Comparison of ENCODE assay signal across 11 mouse cellular contexts in the genomic region with DNA sequence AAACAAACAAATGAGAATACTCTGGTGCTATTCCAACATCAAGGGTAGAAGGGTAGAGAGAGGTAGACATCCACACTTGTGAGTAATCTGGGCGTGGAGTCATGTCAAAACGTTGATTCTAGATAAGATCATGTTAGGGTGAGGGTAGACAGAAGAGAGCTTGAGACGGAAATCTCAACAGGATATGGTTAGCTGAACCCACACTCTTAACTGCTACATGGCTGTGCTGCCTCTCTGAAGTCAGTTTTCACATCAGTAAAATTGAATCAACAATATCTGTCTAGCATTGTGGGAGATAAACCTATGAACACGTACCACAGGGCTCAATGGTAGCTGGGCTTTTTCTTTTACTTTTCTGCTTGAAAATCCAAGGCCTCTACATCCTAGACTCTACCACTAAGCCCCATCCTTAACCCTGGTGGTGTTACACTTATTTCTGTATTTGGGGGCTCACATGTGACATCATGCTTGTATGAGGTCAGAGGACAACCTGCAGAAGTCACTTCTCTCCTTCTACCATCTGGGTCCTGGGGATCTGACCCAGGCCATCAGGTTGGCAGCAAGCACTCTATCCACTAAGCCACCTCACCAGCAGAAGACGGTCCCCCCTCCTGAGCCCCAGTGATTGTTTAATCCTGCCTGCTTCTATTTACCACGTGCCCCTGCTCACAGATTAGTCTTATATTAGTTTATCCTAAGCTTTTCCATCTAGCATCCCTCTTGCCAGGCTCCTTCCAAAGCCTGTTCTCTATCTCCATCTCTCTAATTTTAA. TPM values are rescaled to one million over a fixed set of nuclear protein-coding genes. Genes with fewer than 3 reads are reported as not detected.
DNase-seq lines count a peak whose midpoint lies in the region; ATAC-seq and TF ChIP-seq lines count a peak whose summit lies in the region.
"Had no signal": no experiment of that assay in that cellular context is flagged by ENCODE, and none has a peak within 500 bp of the region (broad histone marks: within the 10 kb centered on the region; RNA-seq: fewer than 3 reads in every experiment).

No protein-coding gene starts in this region.

- no peak for ATAC-seq in kidney, embryonic 16.5 days (ENCODE audit: low FRiP score, low TSS enrichment)
- no peak for ATAC-seq in forebrain, embryonic 12.5 days (ENCODE audit: low FRiP score)
- no peak for ATAC-seq in midbrain, embryonic 14.5 days (ENCODE audit: low FRiP score, low TSS enrichment)

- no peak for TF ChIP-seq CTCF in kidney, adult 2 months (conservative IDR thresholded peaks at IDR 0.05; ENCODE audit: insufficient read depth, insufficient read length, low read depth, low read length)

- no peak overlapping the region for H3K27ac ChIP-seq in kidney, embryonic 16.5 days (ENCODE audit: low read length)
- no peak overlapping the region for H3K27ac ChIP-seq in kidney, adult 2 months (ENCODE audit: insufficient read depth, low read depth, low read length)
- H3K27ac ChIP-seq in forebrain, embryonic 12.5 days, result no peak overlapping the region
- no peak overlapping the region for H3K27ac ChIP-seq in midbrain, embryonic 14.5 days (replicated peaks; ENCODE audit: low read depth, low read length)

- H3K4me1 ChIP-seq in kidney, embryonic 16.5 days (ENCODE audit: insufficient read depth, low read length), result peaks cover 16% of the 10 kb centered on the region
- H3K4me1 ChIP-seq in kidney, adult 2 months (ENCODE audit: control insufficient read depth, insufficient read depth, low read length), result peaks cover 4% of the 10 kb centered on the region
- peaks cover 10% of the 10 kb centered on the region for H3K4me1 ChIP-seq in forebrain, embryonic 12.5 days
- H3K4me1 ChIP-seq in midbrain, embryonic 14.5 days (ENCODE audit: control insufficient read depth, insufficient read depth, low read length), result peaks cover 7% of the 10 kb centered on the region

- H3K4me2 ChIP-seq in kidney, embryonic 16.5 days (replicated peaks; ENCODE audit: low read depth, low read length), result peak overlapping the region; percentile 61
- 0 out of 2 replicates have a peak overlapping the region, but pooled peaks have one; percentile 55 for H3K4me2 ChIP-seq in forebrain, embryonic 12.5 days
- H3K4me2 ChIP-seq in midbrain, embryonic 14.5 days (ENCODE audit: low read length), result peak overlapping the region; percentile 53

- H3K27me3 ChIP-seq in kidney, embryonic 16.5 days (ENCODE audit: insufficient read depth, low read length), result no peaks in the 10 kb centered on the region
- H3K27me3 ChIP-seq in kidney, adult 2 months (replicated peaks; ENCODE audit: control insufficient read depth, insufficient read depth, low read length), result no peaks in the 10 kb centered on the region
- H3K27me3 ChIP-seq in forebrain, embryonic 12.5 days, result 0 out of 2 replicates have a peak, but pooled peaks cover 7% of the 10 kb centered on the region
- no peaks in the 10 kb centered on the region for H3K27me3 ChIP-seq in midbrain, embryonic 14.5 days (ENCODE audit: control insufficient read depth, insufficient read depth, low read length)

- WGBS in kidney, embryonic 16.5 days, result 88% methylated on average over 6 of the region's 6 CpGs
- 85% methylated on average over 6 of the region's 6 CpGs for WGBS in kidney, adult 2 months
- 89% methylated on average over 6 of the region's 6 CpGs for WGBS in forebrain, embryonic 12.5 days
- WGBS in midbrain, embryonic 14.5 days, result 90% methylated on average over 6 of the region's 6 CpGs

- H3K9ac ChIP-seq in kidney, embryonic 16.5 days (replicated peaks; ENCODE audit: low read length), result peak overlapping the region; percentile 45; the same call in 1 of the 2 replicates
- H3K9ac ChIP-seq in forebrain, embryonic 12.5 days, result no peak overlapping the region
- no peak overlapping the region for H3K9ac ChIP-seq in midbrain, embryonic 14.5 days (replicated peaks; ENCODE audit: low read length)

- H3K4me3 ChIP-seq in kidney, embryonic 16.5 days (ENCODE audit: low read length), result no peak overlapping the region
- no peak overlapping the region for H3K4me3 ChIP-seq in kidney, adult 2 months (ENCODE audit: insufficient read depth, low read depth, low read length)
- no peak overlapping the region for H3K4me3 ChIP-seq in forebrain, embryonic 12.5 days (replicated peaks)
- H3K4me3 ChIP-seq in midbrain, embryonic 14.5 days (replicated peaks; ENCODE audit: low read depth, low read length), result no peak overlapping the region

- TF ChIP-seq POLR2A in kidney, adult 2 months (IDR thresholded peaks at IDR 0.05; ENCODE audit: low read depth, low read length), result no peak

- no peak for DNase-seq in kidney, adult 2 months
- DNase-seq in CD8-positive naive resting alpha-beta T cell, adult 2 months (ENCODE audit: low read depth in 2 of 2, low spot score in 2 of 2), result peak; percentile 68 to 72
- DNase-seq in midbrain, embryonic 14.5 days, result no peak
- no peak for DNase-seq in layer of hippocampus, adult 8-10 months (ENCODE audit: low spot score in 2 of 2)
- no peak for DNase-seq in ovary, postnatal 10 days (ENCODE audit: low spot score)
- no peak for DNase-seq in adrenal gland, adult 18-20 months (ENCODE audit: low spot score in 2 of 2)
- DNase-seq: cerebellum, adult 11 months; gastrocnemius, postnatal 10 days had no signal

- H3K9me3 ChIP-seq in kidney, embryonic 16.5 days (ENCODE audit: low read length), result no peaks in the 10 kb centered on the region
- H3K9me3 ChIP-seq in forebrain, embryonic 12.5 days, result no peaks in the 10 kb centered on the region
- no peaks in the 10 kb centered on the region for H3K9me3 ChIP-seq in midbrain, embryonic 14.5 days (ENCODE audit: control insufficient read depth, low read length)

- peaks cover 19% of the 10 kb centered on the region for H3K36me3 ChIP-seq in kidney, embryonic 16.5 days (ENCODE audit: insufficient read depth, low read length)
- no peaks in the 10 kb centered on the region for H3K36me3 ChIP-seq in kidney, adult 2 months (ENCODE audit: control insufficient read depth, insufficient read depth, low read length)
- peaks cover 31% of the 10 kb centered on the region for H3K36me3 ChIP-seq in forebrain, embryonic 12.5 days (replicated peaks)
- H3K36me3 ChIP-seq in midbrain, embryonic 14.5 days (ENCODE audit: control insufficient read depth, insufficient read depth, low read length), result peaks cover 26% of the 10 kb centered on the region

RNA-seq across cellular contexts. Expression of a gene that starts 5.8 kb away (rescaled TPM):
- 115 and 120 TPM in 2 replicates for polyA plus RNA-seq in kidney, embryonic 16.5 days (2015; fragmentation: Nextera tagmentation; extraction: Ambion mirVana)
- 80.5 and 96.2 TPM in 2 replicates for polyA plus RNA-seq in kidney, adult 2 months (2012; rRNA removed)
- 56.4 and 60.7 TPM in 2 replicates for polyA plus RNA-seq in forebrain, embryonic 12.5 days (2016; fragmentation: Nextera tagmentation; extraction: Ambion mirVana)
- polyA plus RNA-seq in midbrain, embryonic 14.5 days (2014; fragmentation: Nextera tagmentation; extraction: Ambion mirVana), result 84.3 and 98.0 TPM in 2 replicates
- 100 to 1,000 TPM; 117 to 127 (median 123) TPM for total RNA-seq in layer of hippocampus, adult 8-10 months (2022)
- total RNA-seq in adrenal gland, adult 18-20 months (2021), result 100 to 1,000 TPM; 119 to 121 TPM

RNA-seq across cellular contexts. Expression of a gene that starts 19.7 kb away (rescaled TPM):
- not detected in 2 replicates for polyA plus RNA-seq in kidney, embryonic 16.5 days (2015; fragmentation: Nextera tagmentation; extraction: Ambion mirVana)
- polyA plus RNA-seq in kidney, adult 2 months (2012; rRNA removed), result 0.03 and 0.05 TPM in 2 replicates
- not detected in 2 replicates for polyA plus RNA-seq in forebrain, embryonic 12.5 days (2016; fragmentation: Nextera tagmentation; extraction: Ambion mirVana)
- not detected in 2 replicates for polyA plus RNA-seq in midbrain, embryonic 14.5 days (2014; fragmentation: Nextera tagmentation; extraction: Ambion mirVana)
- under 1 TPM in 1 of 4 experiments, not detected in 3; 0.07 TPM for total RNA-seq in layer of hippocampus, adult 8-10 months (2022)
- not detected for total RNA-seq in adrenal gland, adult 18-20 months (2021)
- total RNA-seq: gastrocnemius, postnatal 10 days; left cerebral cortex, postnatal 10 days had no signal

RNA-seq across cellular contexts. Expression of a gene that starts 20.1 kb away (rescaled TPM):
- polyA plus RNA-seq in kidney, embryonic 16.5 days (2015; fragmentation: Nextera tagmentation; extraction: Ambion mirVana), result 20.0 and 22.2 TPM in 2 replicates
- polyA plus RNA-seq in kidney, adult 2 months (2012; rRNA removed), result 41.6 and 46.3 TPM in 2 replicates
- 21.5 and 22.9 TPM in 2 replicates for polyA plus RNA-seq in forebrain, embryonic 12.5 days (2016; fragmentation: Nextera tagmentation; extraction: Ambion mirVana)
- 72.8 and 89.0 TPM in 2 replicates for polyA plus RNA-seq in midbrain, embryonic 14.5 days (2014; fragmentation: Nextera tagmentation; extraction: Ambion mirVana)
- 100 to 1,000 TPM; 180 to 200 (median 193) TPM for total RNA-seq in layer of hippocampus, adult 8-10 months (2022)
- total RNA-seq in adrenal gland, adult 18-20 months (2021), result 100 to 1,000 TPM in 1 of 2 experiments, 10 to 100 TPM in 1; 85.6 to 115 TPM

RNA-seq across cellular contexts. Expression of a gene that starts 22.9 kb away (rescaled TPM):
- polyA plus RNA-seq in kidney, embryonic 16.5 days (2015; fragmentation: Nextera tagmentation; extraction: Ambion mirVana), result 135 and 138 TPM in 2 replicates
- 134 and 138 TPM in 2 replicates for polyA plus RNA-seq in kidney, adult 2 months (2012; rRNA removed)
- polyA plus RNA-seq in forebrain, embryonic 12.5 days (2016; fragmentation: Nextera tagmentation; extraction: Ambion mirVana), result 70.4 and 73.9 TPM in 2 replicates
- polyA plus RNA-seq in midbrain, embryonic 14.5 days (2014; fragmentation: Nextera tagmentation; extraction: Ambion mirVana), result 83.4 and 87.0 TPM in 2 replicates
- total RNA-seq in layer of hippocampus, adult 8-10 months (2022), result 10 to 100 TPM; 27.6 to 38.9 (median 31.5) TPM
- 100 to 1,000 TPM; 125 to 147 TPM for total RNA-seq in adrenal gland, adult 18-20 months (2021)

RNA-seq across cellular contexts. Expression of a gene that starts 23.9 kb away (rescaled TPM):
- 0.14 and 0.21 TPM in 2 replicates for polyA plus RNA-seq in kidney, embryonic 16.5 days (2015; fragmentation: Nextera tagmentation; extraction: Ambion mirVana)
- polyA plus RNA-seq in kidney, adult 2 months (2012; rRNA removed), result 0.12 and 0.20 TPM in 2 replicates
- 0.09 TPM in 2 replicates for polyA plus RNA-seq in forebrain, embryonic 12.5 days (2016; fragmentation: Nextera tagmentation; extraction: Ambion mirVana)
- 0.14 and 0.15 TPM in 2 replicates for polyA plus RNA-seq in midbrain, embryonic 14.5 days (2014; fragmentation: Nextera tagmentation; extraction: Ambion mirVana)
- total RNA-seq in layer of hippocampus, adult 8-10 months (2022), result under 1 TPM in 1 of 4 experiments, not detected in 3; 0.68 TPM
- total RNA-seq in adrenal gland, adult 18-20 months (2021), result under 1 TPM; 0.16 to 0.60 TPM
- total RNA-seq: gastrocnemius, postnatal 10 days had no signal

Comparison
In these comparisons a context has a peak if more than half of its experiments do, and no peak if none do; other contexts are left out.
1. DNase-seq: peak in CD8-positive naive resting alpha-beta T cell, adult 2 months (2 of 2); none in kidney, adult 2 months (single experiment), midbrain, embryonic 14.5 days (single experiment), layer of hippocampus, adult 8-10 months (0 of 2), ovary, postnatal 10 days (single experiment) and adrenal gland, adult 18-20 months (0 of 2).
2. Peak in every context shown above with its lines, with median percentiles within 50 percentile points of each other: H3K4me2 ChIP-seq.